Mouse (Mus musculus): ENCODE results near the gene Gpr1. TPM values are rescaled to one million over a fixed set of nuclear protein-coding genes. Genes with fewer than 3 reads are reported as not detected.
A peak's percentile ranks its signal among the peaks of the same experiment; 100 is the strongest.

Gene Gpr1
- polyA plus RNA-seq, 1 experiment from 2014 or later, result 0.09 TPM

DNA sequence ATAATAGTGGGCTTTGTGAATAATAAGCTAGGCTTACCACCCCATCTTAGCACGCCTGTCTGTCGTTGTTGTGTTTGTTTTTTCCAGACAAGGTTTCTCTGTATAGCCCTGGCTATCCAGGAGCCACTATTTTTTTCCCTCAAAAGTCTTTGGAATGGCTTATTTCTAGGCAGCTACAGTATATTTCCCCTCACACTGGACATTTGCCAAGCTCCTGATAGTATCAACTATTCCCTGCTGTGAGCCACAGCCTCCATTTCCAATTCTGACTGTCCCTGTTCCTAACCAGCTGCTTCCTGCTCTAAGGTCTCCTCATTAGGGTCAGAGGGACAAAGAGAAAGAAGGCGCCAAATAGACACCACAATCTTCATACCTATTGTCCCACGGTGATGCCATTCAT is 40.8 kb upstream of the Gpr1 start:
- DNase-seq (ENCODE audit: low spot score) (no peak), ATAC-seq (ENCODE audit: insufficient number of reproducible peaks, low FRiP score, low TSS enrichment, low read depth) (no peak)
- Histone ChIP-seq H3K9me3 (ENCODE audit: control insufficient read depth, low read length) (no peaks in the 10 kb centered on the region), H3K4me3 (ENCODE audit: low read depth, low read length) (no peak overlapping the region), H3K27me3 (ENCODE audit: control insufficient read depth, insufficient read depth, low read length) (peaks cover 52% of the 10 kb centered on the region), H3K36me3 (ENCODE audit: control insufficient read depth, insufficient read depth, low read length) (no peaks in the 10 kb centered on the region), H3K4me2 (ENCODE audit: low read depth, severe bottlenecking) (no peak overlapping the region), H3K4me1 (ENCODE audit: control insufficient read depth, insufficient read depth, low read length) (0 out of 2 replicates have a peak, but pooled peaks cover 4% of the 10 kb centered on the region), H3K9ac (ENCODE audit: low read length) (no peak overlapping the region), H3K27ac (replicated peaks; ENCODE audit: low read depth, low read length) (no peak overlapping the region)
- WGBS, result 27% methylated on average over 4 of the region's 4 CpGs

DNA sequence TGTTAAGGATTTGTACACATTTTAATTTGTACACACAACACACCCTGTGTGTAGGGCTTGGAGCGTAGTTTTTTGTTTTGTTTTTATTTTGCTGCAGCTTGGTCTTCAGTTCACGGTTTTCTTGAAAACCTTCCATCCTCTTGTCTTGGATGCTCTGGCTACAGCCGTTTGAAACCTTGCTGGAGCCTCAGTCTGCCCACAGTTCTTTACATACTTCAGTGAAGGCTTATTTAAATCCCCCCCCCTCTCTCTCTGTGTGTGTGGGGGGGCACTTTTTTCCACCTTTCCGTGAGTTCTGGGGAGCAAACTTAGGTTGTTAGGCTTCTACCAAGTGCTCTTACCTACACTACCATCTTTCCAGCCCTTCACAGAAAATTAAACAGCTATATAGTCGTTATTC is 38.9 kb upstream of the Gpr1 start:
- Histone ChIP-seq H3K27ac (replicated peaks; ENCODE audit: low read depth, low read length) (no peak overlapping the region), H3K9ac (ENCODE audit: low read length) (no peak overlapping the region), H3K27me3 (ENCODE audit: control insufficient read depth, insufficient read depth, low read length) (peaks cover 52% of the 10 kb centered on the region), H3K36me3 (ENCODE audit: control insufficient read depth, insufficient read depth, low read length) (no peaks in the 10 kb centered on the region), H3K9me3 (ENCODE audit: control insufficient read depth, low read length) (no peaks in the 10 kb centered on the region), H3K4me1 (ENCODE audit: control insufficient read depth, insufficient read depth, low read length) (0 out of 2 replicates have a peak, but pooled peaks cover 4% of the 10 kb centered on the region), H3K4me3 (ENCODE audit: low read depth, low read length) (no peak overlapping the region), H3K4me2 (ENCODE audit: low read depth, severe bottlenecking) (no peak overlapping the region)
- DNase-seq (ENCODE audit: low spot score), result no peak
- no peak for ATAC-seq (ENCODE audit: insufficient number of reproducible peaks, low FRiP score, low TSS enrichment, low read depth)
- WGBS, result 44% methylated on average over 5 of the region's 5 CpGs

DNA sequence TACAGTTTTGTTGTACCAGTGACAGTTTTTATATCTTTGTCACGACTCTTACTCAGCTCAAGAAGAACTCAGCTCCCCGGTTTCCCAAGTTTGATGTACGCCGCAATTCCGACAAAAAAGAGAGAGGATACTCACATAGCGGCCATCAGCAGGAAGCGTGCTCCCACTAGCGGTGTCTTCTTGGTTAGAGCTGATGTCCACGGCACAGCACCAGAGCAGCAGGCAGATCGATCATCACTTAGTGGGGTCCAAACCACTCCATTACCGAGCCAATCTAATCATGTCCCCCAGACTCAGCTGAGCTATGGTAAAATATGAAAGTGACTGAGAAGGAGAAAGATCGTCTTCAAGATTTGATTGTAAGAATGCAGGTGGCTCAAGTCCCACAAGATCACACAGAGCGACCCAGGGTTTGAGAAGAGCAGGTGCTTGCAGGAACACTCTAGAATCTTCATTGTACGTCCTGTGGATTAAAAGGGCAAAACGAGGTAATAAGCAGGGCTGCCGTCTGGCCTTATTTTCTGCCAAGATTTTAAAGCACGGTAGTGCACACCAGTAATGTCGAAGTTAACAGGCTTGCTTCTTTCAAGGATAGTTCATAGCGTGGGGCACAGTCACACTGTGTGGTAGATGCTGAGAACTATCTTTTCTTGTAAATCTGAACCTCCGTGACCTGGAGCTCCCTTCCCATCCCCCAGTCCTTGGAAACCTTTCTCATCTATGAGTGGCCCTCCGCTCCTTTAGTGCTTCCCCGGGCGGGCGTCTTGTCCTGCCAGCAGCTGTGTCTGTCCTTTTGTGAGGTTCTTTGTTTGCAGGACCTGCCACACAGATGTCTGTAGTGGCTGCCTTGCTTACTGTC is 38.2 kb upstream of the Gpr1 start:
- no peak overlapping the region for H3K4me2 ChIP-seq (ENCODE audit: low read depth, severe bottlenecking)
- no peak overlapping the region for H3K4me3 ChIP-seq (ENCODE audit: low read depth, low read length)
- peaks cover 57% of the 10 kb centered on the region for H3K27me3 ChIP-seq (ENCODE audit: control insufficient read depth, insufficient read depth, low read length)
- H3K9me3 ChIP-seq (ENCODE audit: control insufficient read depth, low read length), result no peaks in the 10 kb centered on the region
- ATAC-seq (ENCODE audit: insufficient number of reproducible peaks, low FRiP score, low TSS enrichment, low read depth), result no peak
- 0 out of 2 replicates have a peak, but pooled peaks cover 4% of the 10 kb centered on the region for H3K4me1 ChIP-seq (ENCODE audit: control insufficient read depth, insufficient read depth, low read length)
- H3K27ac ChIP-seq (replicated peaks; ENCODE audit: low read depth, low read length), result no peak overlapping the region
- DNase-seq (ENCODE audit: low spot score), result peak; percentile 40
- no peak overlapping the region for H3K9ac ChIP-seq (ENCODE audit: low read length)
- no peaks in the 10 kb centered on the region for H3K36me3 ChIP-seq (ENCODE audit: control insufficient read depth, insufficient read depth, low read length)
- 38% methylated on average over 24 of the region's 24 CpGs for WGBS

DNA sequence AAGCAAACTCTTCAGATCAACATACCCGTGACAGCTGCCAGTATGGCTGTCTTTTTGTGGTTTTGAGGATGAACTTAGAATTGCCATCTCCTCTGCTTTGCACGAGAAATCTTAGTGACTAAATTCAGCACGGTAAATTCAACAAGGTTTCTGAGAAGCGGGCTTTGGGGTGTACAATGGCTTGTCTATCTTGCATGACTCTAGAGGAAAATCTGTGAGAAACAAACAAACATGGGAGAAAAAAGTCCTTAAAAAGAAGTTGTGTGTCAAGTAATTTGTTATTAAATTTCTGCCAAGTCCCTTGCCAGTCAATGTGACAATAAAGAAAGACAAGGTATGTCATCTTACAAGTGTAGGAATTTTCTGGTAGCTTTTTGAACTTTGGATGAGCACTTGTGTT is 34.9 kb upstream of the Gpr1 start:
- no peaks in the 10 kb centered on the region for H3K4me1 ChIP-seq (ENCODE audit: control insufficient read depth, insufficient read depth, low read length)

DNA sequence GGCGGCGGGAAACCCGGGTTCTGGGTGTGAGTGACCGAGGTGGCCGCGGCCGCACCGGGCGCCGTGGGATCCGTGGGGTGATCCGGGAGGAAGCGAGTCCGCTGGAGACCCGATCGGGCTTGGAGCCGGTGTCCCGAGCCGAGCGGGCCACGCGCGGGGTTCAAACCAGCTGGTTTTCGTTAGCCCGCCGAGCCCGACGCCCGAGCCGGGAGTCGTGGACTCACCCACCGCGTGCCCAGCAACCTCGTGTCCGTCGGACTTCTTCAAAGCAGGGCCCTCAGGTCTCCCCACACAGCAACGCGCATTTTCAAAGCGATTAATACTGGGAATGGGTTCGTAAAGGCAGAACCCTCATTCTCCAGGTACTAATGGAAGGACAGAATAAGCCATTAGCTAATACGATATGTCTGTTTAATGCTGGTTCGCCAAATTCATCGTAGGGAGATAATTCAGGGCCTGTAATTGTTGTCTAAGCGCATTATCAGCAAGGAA is 34.1 kb upstream of the Gpr1 start:
- H3K4me3 ChIP-seq (ENCODE audit: low read depth, low read length), result peak overlapping the region; percentile 26
- no peak for ATAC-seq (ENCODE audit: insufficient number of reproducible peaks, low FRiP score, low TSS enrichment, low read depth)
- H3K4me2 ChIP-seq (ENCODE audit: low read depth, severe bottlenecking), result peak overlapping the region; percentile 56
- H3K27ac ChIP-seq (replicated peaks; ENCODE audit: low read depth, low read length), result no peak overlapping the region
- H3K4me1 ChIP-seq (ENCODE audit: control insufficient read depth, insufficient read depth, low read length), result no peaks in the 10 kb centered on the region
- 2% methylated on average over 44 of the region's 44 CpGs for WGBS
- H3K36me3 ChIP-seq (ENCODE audit: control insufficient read depth, insufficient read depth, low read length), result no peaks in the 10 kb centered on the region
- no peaks in the 10 kb centered on the region for H3K9me3 ChIP-seq (ENCODE audit: control insufficient read depth, low read length)
- peaks cover 46% of the 10 kb centered on the region for H3K27me3 ChIP-seq (ENCODE audit: control insufficient read depth, insufficient read depth, low read length)
- H3K9ac ChIP-seq (ENCODE audit: low read length), result peak overlapping the region; percentile 40; the same call in 1 of the 2 replicates
- DNase-seq (ENCODE audit: low spot score), result peak; percentile 73

More for the DNA sequence above, 34.9 kb upstream of the Gpr1 start:
- WGBS, result 50% methylated on average over 4 of the region's 4 CpGs
- H3K9ac ChIP-seq (ENCODE audit: low read length), result no peak overlapping the region
- H3K9me3 ChIP-seq (ENCODE audit: control insufficient read depth, low read length), result no peaks in the 10 kb centered on the region
- peaks cover 46% of the 10 kb centered on the region for H3K27me3 ChIP-seq (ENCODE audit: control insufficient read depth, insufficient read depth, low read length)
- H3K4me3 ChIP-seq (ENCODE audit: low read depth, low read length), result no peak overlapping the region
- ATAC-seq (ENCODE audit: insufficient number of reproducible peaks, low FRiP score, low TSS enrichment, low read depth), result no peak
- H3K36me3 ChIP-seq (ENCODE audit: control insufficient read depth, insufficient read depth, low read length), result no peaks in the 10 kb centered on the region
- peak; percentile 34 for DNase-seq (ENCODE audit: low spot score)
- H3K4me2 ChIP-seq (ENCODE audit: low read depth, severe bottlenecking), result no peak overlapping the region
- H3K27ac ChIP-seq (replicated peaks; ENCODE audit: low read depth, low read length), result no peak overlapping the region

DNA sequence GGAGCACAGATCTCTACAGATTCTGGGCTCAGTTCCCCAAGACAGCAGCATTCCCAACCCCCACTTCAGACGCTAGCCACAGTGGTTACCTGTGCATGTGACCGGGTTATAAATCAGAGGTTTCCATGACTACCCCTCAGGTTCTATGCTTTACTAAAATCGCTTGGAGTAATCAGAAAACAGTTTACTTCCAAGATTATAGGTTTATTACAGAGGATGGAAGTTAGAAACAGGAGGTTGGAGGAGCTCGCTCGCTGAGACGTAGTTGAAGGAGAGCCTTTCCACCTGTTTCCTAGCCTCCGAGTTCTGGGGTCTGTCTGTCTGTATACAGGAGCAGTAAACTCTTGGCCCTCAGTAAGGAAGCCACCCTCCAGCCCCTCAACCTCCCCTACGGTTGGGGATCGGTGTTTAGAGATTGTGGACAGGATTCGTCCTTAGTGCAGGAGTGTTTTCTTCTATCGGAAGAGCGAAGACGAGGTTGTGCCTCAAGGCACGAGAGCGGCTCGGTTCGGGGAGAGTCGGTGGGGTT is 33.6 kb upstream of the Gpr1 start:
- H3K4me3 ChIP-seq (ENCODE audit: low read depth, low read length), result peak overlapping the region; percentile 26
- DNase-seq (ENCODE audit: low spot score), result no peak
- ATAC-seq (ENCODE audit: insufficient number of reproducible peaks, low FRiP score, low TSS enrichment, low read depth), result no peak
- no peaks in the 10 kb centered on the region for H3K36me3 ChIP-seq (ENCODE audit: control insufficient read depth, insufficient read depth, low read length)
- 0% methylated on average over 18 of the region's 18 CpGs for WGBS
- H3K9me3 ChIP-seq (ENCODE audit: control insufficient read depth, low read length), result no peaks in the 10 kb centered on the region
- H3K4me1 ChIP-seq (ENCODE audit: control insufficient read depth, insufficient read depth, low read length), result no peaks in the 10 kb centered on the region
- H3K4me2 ChIP-seq (ENCODE audit: low read depth, severe bottlenecking), result peak overlapping the region; percentile 56
- H3K27ac ChIP-seq (replicated peaks; ENCODE audit: low read depth, low read length), result no peak overlapping the region
- peak overlapping the region; percentile 40; the same call in 1 of the 2 replicates for H3K9ac ChIP-seq (ENCODE audit: low read length)
- H3K27me3 ChIP-seq (ENCODE audit: control insufficient read depth, insufficient read depth, low read length), result peaks cover 44% of the 10 kb centered on the region

DNA sequence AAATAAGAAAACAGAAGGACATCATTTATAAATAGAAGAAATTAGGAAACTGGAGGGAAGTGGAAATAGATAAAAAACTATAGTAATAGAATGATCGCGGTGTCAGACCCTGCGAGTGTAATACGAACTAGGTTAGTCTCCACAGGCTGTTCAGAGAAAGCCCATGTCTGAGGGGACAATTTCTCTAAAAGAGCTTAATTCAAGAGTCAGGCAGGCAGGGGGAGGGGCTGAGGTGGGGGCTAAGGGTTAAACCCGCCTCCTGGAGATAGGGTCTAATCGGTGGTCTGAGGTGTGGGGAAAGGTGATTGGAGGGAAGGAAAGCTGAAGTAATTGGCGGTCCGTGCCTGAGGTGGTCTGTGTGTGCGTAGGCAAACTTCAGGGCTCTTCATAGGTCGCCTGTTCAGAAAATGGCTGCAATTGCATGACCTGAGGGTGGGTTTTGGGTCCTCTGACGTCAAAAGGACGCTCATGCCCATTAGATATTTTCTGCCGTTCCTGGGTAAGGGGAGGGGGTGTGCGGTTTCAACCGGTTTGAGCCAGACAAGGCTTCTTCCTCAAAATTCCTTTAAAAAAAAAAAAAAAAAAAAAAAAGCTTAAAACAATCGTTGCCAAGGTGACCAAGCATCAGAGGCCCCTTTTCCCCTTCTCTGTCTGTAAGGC is 32.6 kb upstream of the Gpr1 start:
- peak; percentile 79 for DNase-seq (ENCODE audit: low spot score)
- no peak overlapping the region for H3K27ac ChIP-seq (replicated peaks; ENCODE audit: low read depth, low read length)
- WGBS, result under 1% methylated on average over 16 of the region's 16 CpGs

DNA sequence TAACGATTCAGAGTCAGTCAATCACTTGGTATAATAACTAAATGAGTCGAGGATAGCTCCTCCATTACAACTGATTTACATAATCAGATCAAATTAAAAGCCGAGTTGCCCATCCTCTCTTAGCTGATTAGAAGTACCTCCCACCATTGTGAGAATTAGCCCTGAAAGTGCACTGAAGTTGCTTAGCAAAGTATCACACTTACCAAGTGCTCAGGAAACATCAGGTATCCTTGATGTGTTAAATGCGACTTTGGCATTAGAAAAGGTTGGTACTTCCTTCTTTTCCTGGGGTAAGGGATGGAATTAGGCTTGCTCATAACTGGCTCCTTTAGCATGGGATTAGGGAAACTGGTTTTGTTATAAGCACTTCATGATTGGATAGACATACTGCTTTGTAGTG is 29.5 kb upstream of the Gpr1 start:
- H3K4me1 ChIP-seq (ENCODE audit: control insufficient read depth, insufficient read depth, low read length), result no peaks in the 10 kb centered on the region
- WGBS, result 54% methylated on average over 4 of the region's 4 CpGs

More for the DNA sequence above, 32.6 kb upstream of the Gpr1 start:
- Histone ChIP-seq H3K4me1 (ENCODE audit: control insufficient read depth, insufficient read depth, low read length) (no peaks in the 10 kb centered on the region), H3K4me3 (ENCODE audit: low read depth, low read length) (no peak overlapping the region), H3K9me3 (ENCODE audit: control insufficient read depth, low read length) (no peaks in the 10 kb centered on the region), H3K27me3 (ENCODE audit: control insufficient read depth, insufficient read depth, low read length) (peaks cover 35% of the 10 kb centered on the region), H3K36me3 (ENCODE audit: control insufficient read depth, insufficient read depth, low read length) (no peaks in the 10 kb centered on the region), H3K4me2 (ENCODE audit: low read depth, severe bottlenecking) (peak overlapping the region; percentile 56), H3K9ac (ENCODE audit: low read length) (no peak overlapping the region)
- ATAC-seq (ENCODE audit: insufficient number of reproducible peaks, low FRiP score, low TSS enrichment, low read depth), result peak; percentile 82

More for the DNA sequence above, 29.5 kb upstream of the Gpr1 start:
- Histone ChIP-seq H3K9ac (ENCODE audit: low read length) (no peak overlapping the region), H3K27ac (replicated peaks; ENCODE audit: low read depth, low read length) (no peak overlapping the region), H3K4me3 (ENCODE audit: low read depth, low read length) (no peak overlapping the region), H3K36me3 (ENCODE audit: control insufficient read depth, insufficient read depth, low read length) (no peaks in the 10 kb centered on the region), H3K4me2 (ENCODE audit: low read depth, severe bottlenecking) (no peak overlapping the region), H3K9me3 (ENCODE audit: control insufficient read depth, low read length) (no peaks in the 10 kb centered on the region), H3K27me3 (ENCODE audit: control insufficient read depth, insufficient read depth, low read length) (peaks cover 23% of the 10 kb centered on the region)
- no peak for ATAC-seq (ENCODE audit: insufficient number of reproducible peaks, low FRiP score, low TSS enrichment, low read depth)
- no peak for DNase-seq (ENCODE audit: low spot score)
